Mouse (Mus musculus) kidney, adult 2 months (tissue): Measurements from ENCODE around the gene Ern2.

Experiments
- CTCF ChIP-seq: fragments of 200-500 bp; conservative IDR thresholded peaks from 2 replicates; pipeline ENCODE4 v1.5.1; 2011; ENCODE audit warnings: low read depth, mild to moderate bottlenecking, control low read depth, low read length, moderate library complexity, mixed read lengths; ENCODE audit not compliant: insufficient read depth, insufficient read length
- POLR2A ChIP-seq: fragments of 200-500 bp; IDR thresholded peaks from one replicate; pipeline ENCODE4 v1.6.1; 2011; ENCODE audit warnings: low read depth, low read length, control low read depth

DNA sequence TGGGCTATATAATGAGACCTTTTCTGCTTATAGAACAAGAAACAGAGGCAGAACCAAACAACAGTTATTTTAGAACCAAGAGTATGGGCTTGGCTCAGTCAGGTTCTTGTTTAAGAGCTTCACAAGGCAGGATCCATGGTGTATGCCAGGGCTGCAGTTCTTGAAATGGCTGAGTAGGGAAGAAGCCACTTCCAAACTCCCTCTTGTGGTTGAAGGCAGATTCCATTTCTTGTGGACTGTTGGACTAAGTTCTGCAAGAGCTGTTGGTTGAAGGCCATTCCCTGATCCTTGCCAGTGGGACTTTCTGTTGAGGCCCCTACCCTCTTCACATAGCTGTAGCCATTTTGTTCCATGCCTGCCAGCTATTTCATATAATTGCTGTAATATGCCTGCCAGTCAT is 7.9 kb upstream of the Ern2 start:
- TF ChIP-seq POLR2A (no peak), CTCF (no peak)
